Mouse (Mus musculus): ENCODE results near the gene Dpp7.

Gene Dpp7

DNA sequence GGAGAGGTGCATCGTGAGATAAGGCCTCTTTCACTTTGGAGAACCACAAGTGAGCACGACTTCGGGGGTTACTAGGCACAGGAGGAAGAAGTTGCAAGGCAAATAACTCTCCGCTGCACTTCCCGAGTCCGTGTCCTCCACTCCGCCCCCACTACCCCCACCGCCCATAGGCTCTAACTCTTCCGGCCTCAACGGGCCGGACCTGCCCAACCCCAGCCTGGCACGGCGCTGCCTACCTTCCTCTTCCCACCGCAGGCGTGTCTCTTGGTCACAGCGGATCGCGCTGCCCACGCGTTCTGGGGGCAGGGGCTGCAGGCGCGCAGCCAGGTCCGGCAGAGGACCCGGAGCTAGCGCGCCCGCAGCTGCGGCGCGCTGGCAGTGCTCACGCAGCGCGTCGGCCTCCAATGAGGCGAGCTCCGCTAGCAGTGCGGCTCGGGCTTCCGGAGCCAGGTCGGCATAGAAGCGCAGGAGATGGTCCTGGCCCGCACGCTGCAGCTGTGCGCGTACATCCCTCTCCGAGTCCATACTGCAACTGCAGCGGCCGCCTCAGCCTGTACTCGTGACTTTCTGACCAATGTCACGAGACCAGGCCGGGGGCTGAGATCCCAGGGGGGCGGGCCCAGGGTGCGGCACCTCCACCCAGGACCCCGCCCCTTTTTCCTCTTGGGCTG lies 9.1 kb upstream of the Dpp7 start, which contains the start of gene Uap1l1:
Uap1l1 (minus strand) TSS at position 592 of the 671 bp plus-strand sequence.
- peak; percentile 41 to 58 for DNase-seq

GRCm38 (mm10) chr2:25364761-25365090 lies 8.6 kb upstream of the Dpp7 start:
- no peak for DNase-seq

DNA sequence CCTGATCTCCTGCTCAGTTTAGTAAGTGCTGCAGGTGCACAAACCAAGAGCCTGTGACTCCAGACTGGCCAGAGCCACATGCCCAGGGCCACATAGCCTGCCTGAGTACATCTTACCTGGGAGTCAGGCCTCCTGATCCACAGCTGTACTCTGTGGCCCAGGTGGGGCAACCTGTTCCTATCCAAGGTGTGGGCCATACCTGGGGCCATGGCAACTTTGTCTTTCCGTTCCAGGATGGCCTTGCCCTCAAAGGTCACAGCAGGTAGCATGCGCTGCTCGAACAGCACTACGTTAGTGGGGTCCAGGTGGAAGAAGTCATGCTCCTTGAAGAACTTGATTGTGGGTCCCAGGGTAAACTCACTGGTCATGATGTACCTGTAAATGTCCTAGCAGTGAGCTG lies 8.2 kb upstream of the Dpp7 start:
- DNase-seq, result no peak

DNA sequence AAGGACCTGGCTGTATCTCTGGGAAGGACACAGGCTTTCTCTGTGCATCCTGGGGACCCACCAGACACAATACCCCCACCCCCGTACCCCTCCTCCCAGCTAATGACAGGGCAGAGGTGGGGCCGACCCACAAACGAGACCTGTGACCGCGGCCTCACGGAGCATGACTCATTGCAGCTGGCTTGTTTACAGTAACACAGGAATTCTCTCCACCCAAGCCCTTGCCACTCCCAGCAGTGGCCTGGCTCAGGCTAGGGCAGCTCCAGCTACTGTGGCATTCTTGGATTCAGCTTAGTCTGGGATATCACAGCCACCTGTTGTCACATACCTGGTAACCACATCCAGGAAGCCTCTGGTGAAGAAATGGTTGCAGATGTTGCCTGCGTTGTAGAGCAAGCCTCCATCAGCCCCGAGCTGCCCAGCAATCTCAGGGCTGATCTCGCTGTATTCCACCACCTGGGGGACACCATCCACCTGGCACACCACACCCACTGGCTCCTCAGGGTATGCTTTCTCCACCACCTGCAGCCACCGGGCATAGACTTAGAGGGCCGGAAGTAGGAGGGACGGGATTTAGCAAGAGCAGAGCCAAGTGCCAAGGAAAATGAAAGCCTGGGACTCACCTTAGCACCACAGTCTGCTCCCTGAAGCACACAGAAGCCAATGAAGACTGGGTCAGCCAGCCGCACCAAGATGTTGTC lies 7.5 kb upstream of the Dpp7 start:
- DNase-seq, result no peak

GRCm38 (mm10) chr2:25359848-25360247 lies 3.7 kb upstream of the Dpp7 start:
- no peak for DNase-seq

DNA sequence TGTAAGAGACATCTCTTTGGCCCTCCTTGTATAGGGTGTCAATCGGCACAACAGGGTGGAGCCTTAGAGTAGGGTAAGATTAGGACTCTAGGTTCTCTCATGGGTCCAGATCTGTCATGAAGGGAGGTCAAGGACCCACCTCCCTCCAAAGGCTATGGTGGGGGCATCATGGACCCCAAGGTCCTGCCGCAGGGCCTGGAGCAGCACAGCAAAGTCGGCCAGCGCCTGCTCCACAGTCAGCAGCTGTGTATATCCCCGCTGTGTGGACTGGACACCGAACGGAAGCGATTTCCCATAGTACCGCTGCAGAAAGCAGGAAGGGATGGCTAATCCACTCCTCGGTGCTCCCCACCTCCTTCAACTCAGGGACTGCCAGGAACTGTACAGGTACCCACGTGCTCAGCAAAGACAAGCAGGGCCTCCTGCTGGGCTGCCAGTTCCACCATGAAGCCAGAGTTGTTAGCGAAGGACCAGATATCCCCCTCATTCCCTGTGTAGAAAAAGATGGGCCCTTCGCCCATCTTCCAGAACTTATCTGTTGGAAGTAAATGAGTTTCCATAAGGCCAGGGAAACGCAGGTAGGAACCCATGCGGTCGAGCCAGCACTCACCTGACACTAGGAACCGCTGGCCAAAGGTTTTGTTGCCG lies 616 bp downstream of the Dpp7 start:
- DNase-seq, result no peak

GRCm38 (mm10) chr2:25354211-25354610 lies 1.9 kb downstream of the Dpp7 start:
- no peak for DNase-seq

GRCm38 (mm10) chr2:25350701-25351100 lies 5.5 kb downstream of the Dpp7 start:
- no peak for DNase-seq

DNA sequence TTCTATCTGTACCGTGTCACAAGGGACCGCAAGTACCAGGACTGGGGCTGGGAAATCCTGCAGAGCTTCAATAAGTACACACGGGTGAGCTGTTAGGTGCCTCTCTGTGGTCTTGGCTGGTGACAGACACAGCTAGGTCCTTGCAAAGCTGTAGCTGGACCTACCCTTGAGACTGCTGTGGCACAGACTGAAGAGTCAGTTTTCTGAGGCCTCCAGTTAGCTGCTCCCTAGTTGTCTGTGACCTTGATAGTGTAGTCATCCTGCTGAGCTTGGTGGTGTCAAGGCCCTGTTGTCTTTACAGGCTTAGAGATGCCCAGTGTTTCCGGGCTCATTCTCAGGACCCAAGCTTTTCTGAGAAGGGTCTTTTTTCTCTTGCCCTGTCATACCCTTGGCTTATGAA lies 6.7 kb downstream of the Dpp7 start:
- no peak for DNase-seq

DNA sequence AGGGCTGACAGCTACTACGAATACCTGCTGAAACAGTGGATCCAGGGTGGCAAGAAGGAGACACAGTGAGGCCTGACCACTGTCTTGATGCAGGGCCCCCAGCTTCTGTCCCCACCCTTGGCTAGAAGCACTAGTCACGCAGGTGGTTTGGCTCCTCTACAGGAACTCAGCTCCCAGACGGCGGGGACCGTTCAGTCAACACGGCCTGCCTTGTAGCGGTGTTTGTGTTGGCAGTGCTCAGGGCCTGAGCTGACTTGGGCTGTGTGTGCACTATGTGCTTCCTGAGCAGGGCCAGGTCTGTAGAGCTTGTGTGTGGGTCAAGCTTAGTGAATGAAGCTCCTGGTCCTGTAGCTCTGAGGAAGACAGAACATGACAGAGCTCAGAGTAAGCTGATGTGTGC lies 8.0 kb downstream of the Dpp7 start:
- DNase-seq, result no peak

DNA sequence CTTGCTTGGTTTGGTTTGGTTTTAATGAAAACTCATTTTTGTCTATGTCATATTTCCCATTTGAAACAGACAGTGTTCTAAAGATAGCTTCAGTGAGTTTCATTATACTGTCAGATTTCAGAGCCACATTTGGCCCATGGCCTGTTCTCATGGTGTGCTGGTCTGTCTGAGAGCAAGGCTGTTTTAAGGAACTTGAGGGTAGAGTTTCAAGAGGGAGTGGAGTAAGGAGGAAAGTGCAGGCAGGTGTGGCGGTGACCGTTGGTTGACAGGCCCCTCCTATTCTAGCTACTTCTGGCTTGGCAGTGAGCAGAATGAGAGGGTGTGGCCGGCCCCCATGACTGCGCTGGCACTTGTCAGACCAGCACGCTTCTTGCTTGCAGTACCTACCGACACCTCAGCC lies 17.9 kb downstream of the Dpp7 start:
- no peak for DNase-seq

DNA sequence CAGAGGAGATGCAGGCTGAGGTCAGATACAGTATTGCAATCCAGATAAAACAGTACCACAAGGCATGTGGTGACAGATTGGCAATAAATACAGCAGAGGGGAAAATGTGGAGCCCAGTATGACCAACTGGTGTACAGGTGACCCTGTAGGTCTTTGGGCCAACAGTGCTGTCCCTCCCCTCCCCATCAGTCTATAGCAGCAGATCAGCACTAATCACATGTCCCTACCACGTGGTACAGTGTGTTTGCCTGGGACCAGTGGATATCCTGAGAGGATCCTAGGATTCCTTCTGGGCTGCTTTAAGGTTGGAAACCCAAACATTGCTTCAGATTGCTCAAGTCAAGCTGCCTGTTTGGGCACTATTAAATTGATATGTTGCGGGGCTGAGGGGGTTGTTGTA lies 22.6 kb downstream of the Dpp7 start:
- DNase-seq, result no peak

DNA sequence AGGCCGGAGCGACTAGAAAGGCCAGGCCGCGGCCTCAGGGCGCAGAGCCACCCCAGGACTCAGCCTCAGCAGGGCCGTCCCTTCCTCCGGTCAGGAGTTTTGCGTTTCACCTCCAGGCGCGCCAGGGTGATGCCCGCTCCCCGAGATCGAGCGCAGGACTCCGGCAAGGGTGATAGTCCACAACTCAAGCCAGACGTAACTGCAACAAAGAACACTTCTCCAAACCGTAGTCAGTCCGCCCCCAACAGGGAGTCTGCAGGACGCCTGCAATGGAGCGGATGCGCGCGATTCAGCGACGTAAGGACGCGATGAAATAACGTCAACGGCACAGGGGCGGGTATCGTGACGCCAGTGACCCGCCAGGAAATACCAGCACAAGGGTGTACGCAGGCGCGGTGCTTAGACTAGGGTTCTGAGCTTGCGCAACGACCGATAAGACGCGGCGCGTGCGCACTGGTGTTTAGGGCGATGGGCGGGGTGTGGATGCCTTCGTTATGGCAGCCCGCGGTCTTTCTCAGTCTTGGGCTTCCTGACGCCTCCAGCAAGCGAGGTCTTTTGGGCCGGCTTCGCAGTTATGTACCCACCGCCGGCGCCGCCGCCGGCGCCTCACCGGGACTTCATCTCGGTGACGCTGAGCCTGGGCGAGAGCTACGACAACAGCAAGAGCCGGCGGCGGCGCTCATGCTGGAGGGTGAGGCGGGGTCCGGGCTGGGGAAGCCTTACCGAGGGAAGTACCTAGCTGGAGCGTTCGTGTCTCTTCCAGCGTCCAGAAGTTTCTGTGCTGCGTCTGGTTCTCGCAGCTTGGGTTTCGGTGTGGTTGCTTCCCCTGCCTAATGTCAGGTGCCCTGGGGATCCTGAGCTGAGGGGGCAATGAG lies 23.6 kb downstream of the Dpp7 start, which contains the start of gene Man1b1:
Man1b1 (plus strand) TSS at position 53 of the 875 bp plus-strand sequence.
- peak; percentile 99 for DNase-seq

DNA sequence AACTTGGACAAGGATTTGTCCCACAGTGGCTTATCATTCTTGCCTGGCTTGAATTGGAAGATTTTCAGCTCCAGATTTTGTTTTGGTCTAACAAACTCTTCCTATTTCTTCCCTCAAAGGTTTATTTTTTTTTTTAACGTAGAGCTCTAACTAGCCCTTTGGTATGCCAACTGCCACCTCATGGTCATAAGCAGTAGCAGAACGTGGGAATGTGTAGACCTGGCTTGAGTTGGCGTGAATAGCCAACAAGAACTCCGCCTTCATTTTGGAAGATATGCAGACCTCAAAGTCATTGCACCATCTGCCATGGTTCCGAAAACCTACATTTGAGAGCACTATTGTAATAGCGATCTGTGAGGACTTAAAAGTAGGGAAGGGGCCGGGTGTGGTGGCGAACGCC lies 24.7 kb downstream of the Dpp7 start:
- DNase-seq, result no peak

DNA sequence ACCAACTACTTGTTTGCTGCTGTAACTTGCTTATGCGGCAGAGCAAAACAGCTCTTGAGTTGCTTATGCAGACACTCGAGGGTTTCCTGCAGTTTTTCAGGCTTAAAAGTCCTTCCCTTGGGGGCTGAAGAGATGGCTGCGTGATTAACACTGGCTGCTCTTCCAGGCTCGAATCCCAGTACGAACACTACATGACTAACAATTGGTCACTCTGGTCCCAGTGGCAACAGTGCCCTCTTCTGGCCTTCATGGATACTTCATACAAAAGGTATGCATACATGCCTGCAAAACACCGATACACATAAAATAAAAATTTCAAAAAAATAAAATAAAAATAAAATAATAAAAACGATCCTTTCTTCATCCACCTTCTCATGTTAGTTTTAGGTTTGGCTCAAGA lies 27.7 kb downstream of the Dpp7 start:
- DNase-seq, result no peak

- DNase-seq, result no peak
Observed at GRCm38 (mm10) chr2:25326036-25326435, 30.1 kb downstream of the Dpp7 start.

GRCm38 (mm10) chr2:25320084-25320483 lies 36.1 kb downstream of the Dpp7 start:
- DNase-seq, result no peak

GRCm38 (mm10) chr2:25318971-25319773 lies 37.0 kb downstream of the Dpp7 start, which contains the start of gene Grin1:
Gene Grin1, minus strand, starts transcription at chr2:25319187.
- DNase-seq, result peak; percentile 11 to 24

DNA sequence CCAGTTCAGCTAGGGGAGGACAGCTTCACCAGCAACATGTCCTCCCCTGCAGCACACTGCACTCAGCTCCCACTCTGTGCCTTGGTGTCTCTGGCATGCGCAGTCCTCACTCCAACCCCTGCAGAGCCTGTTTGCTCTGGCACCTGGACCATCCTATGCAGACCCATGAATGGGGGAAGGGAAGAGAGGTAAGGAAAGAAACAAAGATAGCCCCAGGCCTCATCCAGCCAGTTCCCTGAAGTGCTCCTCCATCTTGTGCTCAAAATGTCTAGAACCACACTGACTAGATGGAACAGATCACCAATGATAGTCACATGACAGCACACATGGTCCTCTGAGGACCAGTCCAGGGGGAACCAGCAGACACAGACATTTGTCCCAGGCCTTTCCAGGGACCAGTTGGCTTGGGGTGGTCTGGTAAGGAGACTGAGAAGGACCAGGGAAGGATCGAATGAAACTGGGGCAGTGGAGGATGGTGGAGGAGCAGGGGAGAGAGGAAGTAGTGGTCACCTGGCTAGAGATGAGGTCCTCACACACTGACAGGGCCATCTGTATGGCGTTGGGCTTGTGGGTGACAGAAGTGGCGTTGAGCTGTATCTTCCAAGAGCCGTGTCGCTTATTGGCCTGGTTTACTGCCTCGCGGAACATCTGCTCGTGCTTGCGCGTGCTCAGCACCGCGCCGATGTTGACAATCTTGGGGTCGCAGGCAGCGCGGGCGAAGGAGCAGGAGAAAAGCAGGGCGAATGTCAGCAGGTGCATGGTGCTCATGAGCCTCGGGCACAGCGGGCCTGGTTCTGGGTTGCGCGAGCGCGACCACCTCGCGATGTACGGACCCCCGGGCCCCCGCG lies 37.8 kb downstream of the Dpp7 start:
- no peak for DNase-seq

DNA sequence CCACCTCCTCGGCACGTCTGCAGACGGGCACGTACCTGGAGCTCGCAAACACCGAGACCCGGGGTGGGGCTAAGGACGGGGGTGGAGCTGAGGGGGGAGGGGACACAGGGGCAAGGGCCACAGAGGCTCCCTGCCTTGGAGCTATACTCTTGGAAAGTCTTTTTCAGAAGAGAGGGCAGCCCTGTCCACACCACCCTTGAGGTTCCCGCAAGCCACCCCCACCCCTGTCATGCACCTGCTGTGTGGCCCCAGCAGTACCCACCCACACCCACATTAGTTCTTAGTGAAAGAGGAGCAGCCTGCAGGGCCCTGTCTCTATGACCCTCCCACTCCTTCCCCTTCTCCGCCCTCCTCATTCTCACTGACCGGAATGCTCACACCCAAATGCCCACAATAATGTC lies 44.7 kb downstream of the Dpp7 start:
- DNase-seq, result no peak

- no peak for DNase-seq
Observed at GRCm38 (mm10) chr2:25310969-25311368, 45.2 kb downstream of the Dpp7 start.

Measured in thymus, adult 18-20 months (tissue).